Mouse (Mus musculus) splenic B cell, adult 2 months (primary cell): ENCODE data around the gene Gm28539.
"Not testable (repeated sequence)": the region's sequence is repeated elsewhere in the genome, so short reads cannot be mapped to it uniquely, and the experiment has no call there.

Source experiments
- DNase-seq: peaks from one replicate; pipeline ENCODE4 v3.0.0-alpha.2; 2011; ENCODE audit warnings: low read depth, low spot score
- H3K27me3 ChIP-seq: 2 replicates; pipeline ENCODE4 v1.6.1; 2012; ENCODE audit warnings: mild to moderate bottlenecking, low read length, moderate library complexity, mixed read lengths; ENCODE audit not compliant: control insufficient read depth, poor library complexity, insufficient read depth, severe bottlenecking
- H3K36me3 ChIP-seq: 2 replicates; pipeline ENCODE4 v1.6.1; 2012; ENCODE audit warnings: mild to moderate bottlenecking, low read length, moderate library complexity, mixed read lengths; ENCODE audit not compliant: control insufficient read depth, poor library complexity, insufficient read depth, severe bottlenecking

The Gm28539 gene

DNA sequence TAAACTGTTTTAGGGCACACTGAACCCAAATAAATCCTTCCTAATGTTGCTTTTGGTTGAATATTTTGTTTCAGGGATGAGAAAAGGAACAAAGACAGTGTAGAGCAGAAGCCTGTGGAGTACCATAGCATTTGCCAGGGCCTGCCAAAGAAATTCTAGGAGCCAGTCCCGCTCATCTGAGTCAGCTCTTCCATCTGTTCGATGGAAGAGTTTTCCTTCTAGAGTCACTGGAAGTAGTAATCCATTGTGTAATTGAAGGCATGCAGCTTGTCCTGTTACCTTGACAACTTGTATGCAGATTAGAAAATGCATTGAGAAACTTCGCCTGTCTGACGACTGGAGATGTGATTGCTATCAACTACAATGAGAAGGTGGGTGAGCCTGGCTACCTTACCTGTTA lies 13.5 kb upstream of the Gm28539 start:
- Histone ChIP-seq H3K36me3 (peaks cover 18% of the 10 kb centered on the region), H3K27me3 (no peaks in the 10 kb centered on the region)
- DNase-seq = no peak

DNA sequence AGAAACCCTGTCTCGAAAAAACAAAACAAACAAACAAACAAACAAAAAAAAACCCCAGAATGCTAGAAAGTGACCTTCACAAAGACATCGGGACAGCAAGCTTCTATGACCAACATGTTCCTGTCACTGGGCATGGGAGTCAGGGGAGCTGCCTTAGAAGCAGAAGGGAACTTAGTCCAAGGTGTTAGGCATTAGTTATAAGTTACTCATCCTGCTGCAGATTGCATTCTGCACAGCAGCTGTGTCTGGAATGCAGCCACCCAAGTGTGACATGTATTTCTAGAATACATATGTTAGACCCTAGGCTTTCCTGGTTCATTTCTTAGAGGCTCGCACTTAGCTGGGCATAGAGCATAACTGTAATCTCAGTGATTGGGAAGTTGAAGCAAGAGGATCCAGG lies 7.8 kb upstream of the Gm28539 start:
- Histone ChIP-seq H3K27me3 (no peaks in the 10 kb centered on the region), H3K36me3 (peaks cover 28% of the 10 kb centered on the region)
- DNase-seq = no peak

DNA sequence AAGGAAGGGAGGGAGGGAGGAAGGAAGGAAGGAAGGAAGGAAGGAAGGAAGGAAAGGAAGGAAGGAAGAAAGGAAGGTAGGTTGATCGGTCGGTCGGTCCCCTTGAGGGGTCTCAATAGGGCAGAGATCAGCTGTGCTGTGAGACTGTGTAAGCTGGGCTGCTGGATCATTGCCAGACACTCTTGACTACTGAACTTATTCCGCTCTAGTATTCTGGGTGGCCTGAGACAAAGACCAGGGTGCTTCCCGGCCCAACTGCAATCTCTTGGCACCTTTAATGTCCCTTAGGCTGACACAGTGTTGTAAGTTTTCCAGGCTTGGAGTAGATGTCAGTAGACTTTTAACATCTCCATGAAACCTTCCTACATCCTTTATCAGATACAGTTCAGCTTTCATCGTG lies 7.3 kb upstream of the Gm28539 start:
- Histone ChIP-seq H3K27me3 (no peaks in the 10 kb centered on the region), H3K36me3 (peaks cover 28% of the 10 kb centered on the region)
- no peak for DNase-seq

DNA sequence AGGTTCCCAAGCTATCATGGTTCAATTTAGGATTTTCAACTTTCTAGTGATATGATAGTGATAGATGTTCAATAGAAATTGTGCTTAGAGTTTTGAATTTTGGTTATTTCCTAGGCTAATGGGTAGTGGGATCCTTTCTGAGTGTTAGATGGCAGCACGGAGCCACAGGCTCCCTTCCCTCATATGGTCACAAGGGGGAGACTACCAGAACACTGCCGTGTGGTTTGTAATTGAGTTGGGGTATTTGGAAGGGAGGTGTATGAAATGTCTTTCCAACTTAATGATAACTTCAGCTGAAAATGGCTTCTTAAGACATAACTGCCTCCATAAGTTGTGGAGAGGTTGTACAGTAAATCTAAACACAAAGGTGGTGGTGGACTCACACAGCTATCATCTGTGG lies 2.9 kb upstream of the Gm28539 start:
- no peaks in the 10 kb centered on the region for H3K27me3 ChIP-seq
- peaks cover 18% of the 10 kb centered on the region for H3K36me3 ChIP-seq
- DNase-seq = no peak

DNA sequence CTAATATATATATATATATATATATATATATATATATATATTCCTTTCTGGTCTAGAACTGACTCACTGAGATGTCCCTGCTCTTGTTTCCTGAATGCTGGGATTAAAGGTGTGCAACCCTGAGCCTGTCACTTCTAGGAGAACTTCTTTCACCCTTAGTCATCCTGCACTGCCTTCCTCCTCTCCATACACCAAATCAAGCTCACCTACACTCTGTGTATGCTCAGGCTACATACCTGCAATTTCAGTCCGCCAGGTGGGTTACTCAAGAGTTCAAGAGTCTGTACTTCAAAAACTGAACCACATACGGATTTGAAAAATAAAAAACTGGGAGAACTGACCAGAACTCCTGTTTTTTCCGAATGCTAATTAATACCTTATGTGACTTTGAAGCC lies 314 bp upstream of the Gm28539 start:
- Histone ChIP-seq H3K36me3 (peaks cover 8% of the 10 kb centered on the region), H3K27me3 (no peaks in the 10 kb centered on the region)
- no peak for DNase-seq

DNA sequence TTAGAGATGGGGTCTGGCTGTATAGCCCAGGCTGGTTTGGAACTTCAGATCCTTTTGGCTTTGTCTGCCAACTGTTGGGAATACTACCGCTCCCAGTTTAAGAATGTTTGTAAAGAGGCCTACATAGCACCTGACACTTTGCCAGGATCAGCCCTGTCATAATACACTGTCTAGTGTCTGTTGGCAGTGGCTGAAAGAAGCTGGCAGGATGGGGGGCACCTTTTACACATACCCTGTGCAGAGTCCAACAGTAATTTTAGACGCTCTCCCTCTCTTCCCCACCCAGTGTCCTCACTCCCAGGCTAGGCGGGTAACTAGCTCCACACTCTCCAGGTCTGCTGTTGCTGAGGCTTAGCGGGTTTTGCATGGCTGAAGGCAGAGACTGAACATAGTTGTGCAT lies 2.0 kb downstream of the Gm28539 start:
- no peaks in the 10 kb centered on the region for H3K27me3 ChIP-seq
- DNase-seq = no peak
- peaks cover 3% of the 10 kb centered on the region for H3K36me3 ChIP-seq

DNA sequence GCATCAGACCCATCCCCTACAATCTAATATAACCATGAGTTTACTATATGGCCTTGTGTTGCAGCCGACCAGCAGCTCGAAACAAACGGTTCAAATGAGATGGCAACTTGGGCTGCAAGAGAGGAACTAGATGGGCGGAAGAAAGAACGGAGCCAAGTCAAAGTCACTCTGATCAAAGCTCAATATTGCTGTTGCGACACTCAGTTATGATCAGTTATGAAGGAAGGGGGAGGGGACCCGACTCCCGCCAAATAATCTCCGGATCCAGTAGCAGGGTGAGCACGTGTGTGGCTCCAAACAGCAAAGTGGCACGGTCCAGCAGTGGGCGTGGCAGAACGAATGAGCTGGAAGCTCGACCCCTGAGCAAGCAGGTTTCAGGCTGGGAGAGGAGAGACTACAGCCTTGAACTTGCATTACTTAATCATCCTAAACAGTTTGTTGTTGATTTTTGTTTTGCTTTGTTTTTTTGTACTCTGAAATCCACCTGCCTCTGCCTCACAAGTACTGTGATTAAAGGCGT lies 10.0 kb downstream of the Gm28539 start:
- Histone ChIP-seq H3K36me3 (no peaks in the 10 kb centered on the region), H3K27me3 (no peaks in the 10 kb centered on the region)
- no peak for DNase-seq

DNA sequence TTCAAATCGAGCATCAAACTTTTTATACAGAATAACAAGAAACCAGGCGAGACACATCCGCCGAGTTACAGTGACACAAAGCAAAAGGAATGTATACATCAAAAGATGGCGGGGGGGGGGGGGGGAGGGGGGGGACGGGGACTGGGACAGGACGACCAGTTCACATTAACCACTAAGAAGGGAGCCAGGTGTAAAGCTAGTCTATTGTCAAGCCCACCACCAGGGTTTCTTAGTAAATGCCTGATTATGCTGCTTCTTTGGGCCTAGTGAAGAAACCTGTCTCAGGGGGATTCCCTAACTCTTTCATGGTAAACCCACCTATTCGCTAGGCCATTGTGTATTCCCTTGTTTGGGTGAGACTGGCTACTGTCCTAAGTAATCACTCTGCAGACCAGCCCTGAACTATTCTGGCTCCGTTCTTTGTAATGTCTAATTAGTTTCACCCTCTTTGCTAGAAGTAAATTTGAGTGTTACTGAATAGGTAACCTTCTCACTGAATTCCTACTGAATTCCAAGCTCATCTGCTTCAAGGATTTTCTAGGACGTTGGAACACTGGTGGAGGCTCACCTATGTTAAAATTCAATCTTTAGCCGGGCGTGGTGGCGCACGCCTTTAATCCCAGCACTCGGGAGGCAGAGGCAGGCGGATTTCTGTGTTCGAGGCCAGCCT lies 13.3 kb downstream of the Gm28539 start:
- not testable (repeated sequence) for DNase-seq, H3K36me3 ChIP-seq, H3K27me3 ChIP-seq

DNA sequence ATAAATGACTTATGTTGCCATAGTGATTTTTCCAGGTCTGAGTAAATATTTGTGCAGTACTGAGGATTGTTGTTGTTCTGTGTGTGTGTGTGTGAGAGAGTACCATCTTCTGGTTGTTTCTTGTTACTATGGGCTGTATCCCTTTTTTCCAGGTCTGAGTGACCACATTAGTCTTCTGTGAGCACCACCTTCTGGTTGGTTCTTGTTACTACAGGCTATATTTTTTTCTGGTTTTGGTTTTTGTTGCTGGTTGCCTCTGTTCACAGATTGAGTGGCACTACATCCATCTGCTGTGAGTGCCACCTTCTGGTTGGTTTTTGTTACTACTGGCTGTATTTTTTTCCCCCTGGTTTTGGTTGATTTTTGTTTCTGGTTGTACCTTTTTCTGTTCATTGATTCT lies 22.2 kb downstream of the Gm28539 start:
- Histone ChIP-seq H3K27me3 (no peaks in the 10 kb centered on the region), H3K36me3 (no peaks in the 10 kb centered on the region)
- DNase-seq = peak; percentile 71

DNA sequence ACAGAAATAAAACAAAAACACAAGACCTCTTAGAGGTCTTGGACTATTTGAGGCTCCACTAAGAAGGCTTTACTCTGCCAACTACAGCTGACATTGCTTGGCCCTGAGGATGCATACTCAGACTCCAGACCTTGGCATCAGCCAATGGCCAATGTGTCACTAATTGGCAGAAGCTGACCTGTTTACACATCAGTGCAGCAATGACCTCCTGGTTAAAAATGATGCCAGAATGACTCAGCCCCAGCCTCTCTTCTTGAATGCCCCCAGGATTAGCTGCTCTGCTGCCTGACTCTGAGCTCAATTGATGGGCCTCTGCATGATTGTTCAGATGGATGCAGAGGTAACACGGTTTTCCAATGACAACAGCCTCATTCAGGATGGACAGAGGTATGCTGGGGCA lies 23.8 kb downstream of the Gm28539 start:
- no peaks in the 10 kb centered on the region for H3K36me3 ChIP-seq
- no peaks in the 10 kb centered on the region for H3K27me3 ChIP-seq
- DNase-seq = no peak

DNA sequence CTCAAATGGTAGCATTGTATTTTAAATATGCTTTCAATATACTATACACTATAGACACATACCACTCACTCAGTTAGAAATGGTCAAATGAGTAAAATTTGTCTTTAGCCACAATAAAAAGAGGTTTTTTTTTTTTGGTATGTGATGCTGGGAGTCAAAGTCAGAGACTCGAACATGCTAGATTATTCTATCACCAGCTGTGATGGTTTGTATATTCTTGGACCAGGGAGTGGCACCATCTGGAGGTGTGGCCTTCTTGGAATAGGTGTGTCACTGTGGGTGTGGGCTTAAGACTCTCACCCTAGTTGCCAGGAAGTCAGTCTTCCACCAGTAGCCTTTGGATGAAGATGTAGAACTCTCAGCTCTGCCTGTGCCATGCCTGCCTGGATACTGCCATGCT lies 34.1 kb downstream of the Gm28539 start:
- not testable (repeated sequence) for DNase-seq, H3K27me3 ChIP-seq

DNA sequence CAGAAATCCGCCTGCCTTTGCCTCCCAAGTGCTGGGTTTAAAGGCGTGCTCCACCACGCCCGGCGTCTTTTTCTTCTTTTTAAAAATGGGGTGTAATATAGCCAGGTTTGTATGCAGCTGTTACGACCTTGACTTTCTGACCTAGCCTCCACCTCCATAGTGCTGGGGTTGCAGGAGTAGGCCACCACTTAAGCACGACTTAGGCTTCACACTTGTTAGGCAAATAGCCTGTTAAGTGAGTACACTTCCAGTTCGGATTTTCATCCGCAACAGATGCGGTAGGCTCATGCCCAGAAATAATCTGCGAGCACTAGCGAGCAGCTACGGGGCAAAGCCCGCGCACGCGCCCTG lies 39.7 kb downstream of the Gm28539 start:
- DNase-seq = no peak
- H3K27me3 ChIP-seq = no peaks in the 10 kb centered on the region

More for the DNA sequence above, 34.1 kb downstream of the Gm28539 start:
- peaks cover 17% of the 10 kb centered on the region for H3K36me3 ChIP-seq

DNA sequence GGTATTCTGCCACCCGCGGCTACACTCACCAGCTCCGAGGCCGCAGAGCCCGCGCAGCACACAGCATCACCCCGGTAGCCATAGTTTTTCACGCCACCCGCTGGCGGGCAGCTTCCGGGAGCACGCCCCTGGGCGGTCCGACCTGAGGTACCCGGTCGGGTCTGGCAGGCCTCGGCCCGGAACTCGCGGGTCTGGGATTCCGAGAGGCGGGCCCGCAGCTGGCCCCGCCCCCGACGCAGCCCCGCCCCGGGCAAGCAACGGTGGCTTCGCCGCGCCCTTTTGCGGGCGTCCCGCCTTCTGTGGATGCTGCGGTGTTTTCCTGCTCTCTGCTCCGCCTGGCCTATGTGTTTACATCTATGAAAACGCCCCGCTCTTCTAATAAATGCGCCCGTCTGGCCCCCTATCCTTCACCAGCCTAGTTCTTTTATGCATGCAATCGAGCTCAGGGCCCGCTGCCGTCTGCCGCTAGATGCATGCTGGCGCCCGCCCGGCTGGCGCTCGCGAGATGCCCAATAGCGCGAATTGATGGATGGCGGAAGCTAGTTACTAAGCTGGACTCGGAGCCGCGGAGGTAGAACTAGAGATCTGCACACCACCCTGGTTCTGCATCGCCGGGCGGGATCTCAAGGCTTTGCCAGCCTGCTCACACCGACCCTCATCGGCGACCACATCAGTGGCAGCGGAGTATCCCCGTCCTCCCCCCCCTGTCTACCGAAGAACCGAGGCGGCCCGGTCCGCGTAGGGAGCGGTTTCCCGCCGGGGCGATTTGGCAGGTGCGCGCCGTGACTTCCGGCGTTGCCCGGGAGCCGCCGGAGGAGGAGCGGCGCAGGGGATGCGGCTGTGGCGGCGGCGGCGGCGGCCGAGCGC lies 40.3 kb downstream of the Gm28539 start, which contains the start of the genes Mrpl40 and Hira:
Gene Mrpl40 (minus strand): TSS at position 421 of the 867 bp plus-strand sequence.
Gene Hira (plus strand): TSS at position 596 of the 867 bp plus-strand sequence.
- peaks cover 15% of the 10 kb centered on the region for H3K36me3 ChIP-seq
- H3K27me3 ChIP-seq = no peaks in the 10 kb centered on the region
- peak; percentile 94 for DNase-seq

More for the DNA sequence above, 39.7 kb downstream of the Gm28539 start:
- peaks cover 17% of the 10 kb centered on the region for H3K36me3 ChIP-seq

DNA sequence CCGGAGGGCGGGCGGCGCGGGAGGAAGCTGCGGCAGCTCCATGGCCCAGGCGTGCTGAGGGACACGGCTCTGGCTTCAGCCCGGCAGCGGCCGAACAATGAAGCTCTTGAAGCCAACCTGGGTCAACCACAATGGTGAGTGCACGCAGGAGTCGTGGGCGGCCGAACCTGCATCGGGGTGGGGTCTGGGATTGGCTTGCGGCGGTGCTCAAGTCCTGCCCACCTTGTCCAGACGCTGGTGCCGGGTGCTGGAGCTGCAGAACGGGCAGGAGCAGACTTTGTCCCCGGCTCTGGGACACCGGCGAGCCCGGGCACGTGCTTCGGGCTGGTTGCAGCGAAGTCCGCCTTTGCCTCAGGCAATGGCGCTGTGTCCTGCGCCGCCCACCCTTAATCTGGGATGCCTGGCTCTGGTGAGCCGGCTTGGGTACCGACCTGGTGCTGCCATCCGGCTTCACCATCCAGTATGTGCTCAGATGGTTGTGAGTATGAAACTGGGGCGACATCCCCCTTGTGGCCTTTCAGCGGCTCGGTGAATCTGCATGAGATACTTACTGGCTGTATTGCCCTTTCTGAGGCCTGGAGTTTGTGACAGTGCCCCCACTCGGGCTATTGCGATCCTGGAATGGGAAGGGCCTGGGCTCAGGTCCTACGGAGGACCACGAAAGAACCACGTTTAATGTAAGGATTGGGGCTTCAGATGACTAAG lies 41.2 kb downstream of the Gm28539 start:
- peak; percentile 73 for DNase-seq
- H3K27me3 ChIP-seq = no peaks in the 10 kb centered on the region

More for the DNA sequence above, 41.2 kb downstream of the Gm28539 start:
- peaks cover 10% of the 10 kb centered on the region; the same call in 1 of the 2 replicates for H3K36me3 ChIP-seq
